Mouse (Mus musculus) heart, embryonic 13.5 days (tissue): ENCODE data around the gene Ankrd23. TPM values are rescaled to one million over a fixed set of nuclear protein-coding genes. Genes with fewer than 3 reads are reported as not detected.

Experiments used
- ATAC-seq: fragments of 200-750 bp; cut with Nextera tagmentation; 2 replicates; pipeline ENCODE4 v1.8.0; 2017; ENCODE audit warnings: moderate TSS enrichment; ENCODE audit not compliant: insufficient number of reproducible peaks, low FRiP score, low TSS enrichment; ENCODE audit errors: extremely low read depth
- H3K27ac ChIP-seq: fragments of 300-500 bp; sonication (generic); replicated peaks from 2 replicates; pipeline ENCODE4 v1.5.1; 2015; ENCODE audit warnings: moderate library complexity, mild to moderate bottlenecking, inconsistent platforms
- H3K27me3 ChIP-seq: fragments of 300-500 bp; sonication (generic); replicated peaks from 2 replicates; pipeline ENCODE4 v1.6.1; 2015; ENCODE audit warnings: mild to moderate bottlenecking, inconsistent platforms
- H3K36me3 ChIP-seq: fragments of 300-500 bp; sonication (generic); 2 replicates; pipeline ENCODE4 v1.6.1; 2015; ENCODE audit warnings: mild to moderate bottlenecking, inconsistent platforms
- H3K4me1 ChIP-seq: fragments of 300-500 bp; sonication (generic); 2 replicates; pipeline ENCODE4 v1.6.1; 2015; ENCODE audit warnings: inconsistent platforms
- H3K4me2 ChIP-seq: fragments of 300-500 bp; sonication (generic); 2 replicates; pipeline ENCODE4 v1.6.1; 2015; ENCODE audit warnings: inconsistent platforms, mild to moderate bottlenecking, moderate library complexity
- H3K4me3 ChIP-seq: fragments of 300-500 bp; sonication (generic); 2 replicates; pipeline ENCODE4 v1.5.1; 2015; ENCODE audit warnings: moderate library complexity, mild to moderate bottlenecking, inconsistent platforms
- H3K9ac ChIP-seq: fragments of 300-500 bp; sonication (generic); 2 replicates; pipeline ENCODE4 v1.6.1; 2015; ENCODE audit warnings: inconsistent platforms, mild to moderate bottlenecking, moderate library complexity
- H3K9me3 ChIP-seq: fragments of 300-500 bp; sonication (generic); 2 replicates; pipeline ENCODE4 v1.6.1; 2016; ENCODE audit warnings: inconsistent platforms
- WGBS: fragments of 180-500 bp; shearing (Covaris S2); methylation state at CpG from one replicate; pipeline ENCODE4 v1.1.7; 2015; ENCODE audit warnings: mixed read lengths; 5-methylcytosine and 5-hydroxymethylcytosine counted together
- polyA plus RNA-seq: library from polyadenylated mRNA; unstranded; fragments of >200 nt; fragmentation: Nextera tagmentation; extraction: Ambion mirVana; gene quantifications from 2 replicates; pipeline ENCODE4 v1.2.1, GENCODE M21; 2015

Gene Ankrd23
- polyA plus RNA-seq, 1 experiment from 2014 or later = 17.7 TPM

GRCm38 (mm10) chr1:36554633-36555399 lies 18.1 kb upstream of the Ankrd23 start:
- WGBS = 68% methylated on average over 21 of the region's 21 CpGs
- peak overlapping the region; percentile 97 for H3K27ac ChIP-seq
- H3K9ac ChIP-seq = peak overlapping the region; percentile 97
- H3K4me2 ChIP-seq = peak overlapping the region; percentile 89
- H3K9me3 ChIP-seq = no peaks in the 10 kb centered on the region
- H3K4me1 ChIP-seq = peaks cover 39% of the 10 kb centered on the region
- peak overlapping the region; percentile 78 for H3K4me3 ChIP-seq
- ATAC-seq = no peak
- H3K36me3 ChIP-seq = peaks cover 58% of the 10 kb centered on the region
- H3K27me3 ChIP-seq = no peaks in the 10 kb centered on the region; the same call in 1 of the 2 replicates

GRCm38 (mm10) chr1:36552506-36552905 lies 15.8 kb upstream of the Ankrd23 start:
- 86% methylated on average over 16 of the region's 16 CpGs for WGBS
- Histone ChIP-seq H3K4me1 (peaks cover 47% of the 10 kb centered on the region), H3K4me3 (no peak overlapping the region), H3K36me3 (peaks cover 77% of the 10 kb centered on the region), H3K9me3 (no peaks in the 10 kb centered on the region), H3K27ac (no peak overlapping the region), H3K27me3 (no peaks in the 10 kb centered on the region), H3K4me2 (no peak overlapping the region), H3K9ac (no peak overlapping the region)
- ATAC-seq = no peak

- WGBS = 82% methylated on average over 17 of the region's 17 CpGs
- Histone ChIP-seq H3K9ac (no peak overlapping the region), H3K9me3 (no peaks in the 10 kb centered on the region), H3K36me3 (peaks cover 77% of the 10 kb centered on the region), H3K4me3 (no peak overlapping the region), H3K4me1 (peaks cover 49% of the 10 kb centered on the region), H3K27ac (no peak overlapping the region), H3K27me3 (no peaks in the 10 kb centered on the region), H3K4me2 (no peak overlapping the region)
- ATAC-seq = no peak
These were observed 15.2 kb upstream of the Ankrd23 start for GRCm38 (mm10) chr1:36551904-36552303.

- Histone ChIP-seq H3K4me1 (peaks cover 52% of the 10 kb centered on the region), H3K36me3 (peaks cover 73% of the 10 kb centered on the region), H3K9ac (no peak overlapping the region), H3K4me2 (no peak overlapping the region), H3K4me3 (no peak overlapping the region), H3K27ac (no peak overlapping the region), H3K9me3 (no peaks in the 10 kb centered on the region), H3K27me3 (no peaks in the 10 kb centered on the region)
- 77% methylated on average over 20 of the region's 20 CpGs for WGBS
- ATAC-seq = no peak
These were observed 13.6 kb upstream of the Ankrd23 start for GRCm38 (mm10) chr1:36550075-36550863.

GRCm38 (mm10) chr1:36549491-36549890 lies 12.8 kb upstream of the Ankrd23 start:
- Histone ChIP-seq H3K9ac (0 out of 2 replicates have a peak overlapping the region, but pooled peaks have one; percentile 28), H3K9me3 (no peaks in the 10 kb centered on the region), H3K4me1 (peaks cover 44% of the 10 kb centered on the region), H3K4me3 (no peak overlapping the region), H3K27ac (no peak overlapping the region), H3K4me2 (no peak overlapping the region), H3K27me3 (no peaks in the 10 kb centered on the region), H3K36me3 (peaks cover 65% of the 10 kb centered on the region)
- no peak for ATAC-seq
- 86% methylated on average over 18 of the region's 18 CpGs for WGBS

- Histone ChIP-seq H3K36me3 (peaks cover 63% of the 10 kb centered on the region), H3K27ac (0 out of 2 replicates have a peak overlapping the region, but pooled peaks have one; percentile 24)
These were observed 12.1 kb upstream of the Ankrd23 start for GRCm38 (mm10) chr1:36548771-36549170.

GRCm38 (mm10) chr1:36547981-36548598 lies 11.4 kb upstream of the Ankrd23 start:
- Histone ChIP-seq H3K36me3 (peaks cover 58% of the 10 kb centered on the region), H3K4me2 (no peak overlapping the region), H3K4me3 (no peak overlapping the region), H3K27ac (peak overlapping the region; percentile 60), H3K9ac (peak overlapping the region; percentile 57), H3K9me3 (no peaks in the 10 kb centered on the region), H3K27me3 (no peaks in the 10 kb centered on the region), H3K4me1 (peaks cover 39% of the 10 kb centered on the region)
- ATAC-seq = no peak
- whole genome bisulfite sequencing = 31% methylated on average over 9 of the region's 9 CpGs

More at GRCm38 (mm10) chr1:36548771-36549170, 12.1 kb upstream of the Ankrd23 start:
- Histone ChIP-seq H3K4me1 (peaks cover 39% of the 10 kb centered on the region), H3K4me3 (no peak overlapping the region), H3K4me2 (no peak overlapping the region), H3K9ac (peak overlapping the region; percentile 28; the same call in 1 of the 2 replicates), H3K9me3 (no peaks in the 10 kb centered on the region), H3K27me3 (no peaks in the 10 kb centered on the region)
- WGBS = 55% methylated on average over 8 of the region's 8 CpGs
- no peak for ATAC-seq

- Histone ChIP-seq H3K9ac (peak within 1 kb of the TSS; percentile 87), H3K4me1 (peaks cover 46% of the 10 kb centered on the region), H3K4me2 (peak within 1 kb of the TSS; percentile 81), H3K36me3 (peaks cover 58% of the 10 kb centered on the region), H3K27me3 (no peaks in the 10 kb centered on the region), H3K4me3 (peak within 1 kb of the TSS; percentile 79), H3K27ac (peak within 1 kb of the TSS; percentile 60), H3K9me3 (no peaks in the 10 kb centered on the region)
- under 1% methylated on average over 43 of the region's 43 CpGs for WGBS
- ATAC-seq = peak; percentile 99
These were observed 10.3 kb upstream of the Ankrd23 start, which contains the start of gene Ankrd39 for GRCm38 (mm10) chr1:36546888-36547471. Ankrd39 (minus strand) TSS chr1:36547445.

GRCm38 (mm10) chr1:36545845-36546600 lies 9.3 kb upstream of the Ankrd23 start:
- Histone ChIP-seq H3K9ac (peak overlapping the region; percentile 87), H3K4me1 (peaks cover 49% of the 10 kb centered on the region), H3K27me3 (no peaks in the 10 kb centered on the region), H3K27ac (no peak overlapping the region), H3K4me3 (peak overlapping the region; percentile 79), H3K9me3 (no peaks in the 10 kb centered on the region), H3K4me2 (peak overlapping the region; percentile 81), H3K36me3 (peaks cover 58% of the 10 kb centered on the region)
- no peak for ATAC-seq
- 61% methylated on average over 19 of the region's 19 CpGs for WGBS

- peak overlapping the region; percentile 79; the same call in 1 of the 2 replicates for H3K4me3 ChIP-seq
- no peaks in the 10 kb centered on the region for H3K9me3 ChIP-seq
- H3K4me1 ChIP-seq = peaks cover 49% of the 10 kb centered on the region
- ATAC-seq = no peak
- H3K4me2 ChIP-seq = peak overlapping the region; percentile 81
- 66% methylated on average over 2 of the region's 2 CpGs for WGBS
- H3K27ac ChIP-seq = no peak overlapping the region
- peaks cover 57% of the 10 kb centered on the region for H3K36me3 ChIP-seq
- no peak overlapping the region for H3K9ac ChIP-seq
- H3K27me3 ChIP-seq = no peaks in the 10 kb centered on the region
These were observed 8.7 kb upstream of the Ankrd23 start for GRCm38 (mm10) chr1:36545382-36545781.
